Mouse (Mus musculus) cerebellum, adult 9-10 months (tissue): ENCODE measurements at regions not wholly inside any gene's neighbourhood (a gene's known extent, or its start where the extent isn't known, plus 50 kb on each side); places are given as distances from the start of the nearest gene placed in this dataset.

ENCODE experiments used
- DNase-seq: peaks from one replicate; pipeline ENCODE4 v3.0.0; 2022

GRCm38 (mm10) chr10:125896646-125897045, 69.3 kb upstream of the Lrig3 start:
- no peak for DNase-seq

- no peak for DNase-seq
Measured at GRCm38 (mm10) chr10:125899504-125899903, 66.5 kb upstream of the Lrig3 start.

- DNase-seq = no peak
Measured at GRCm38 (mm10) chr10:125900562-125900961, 65.4 kb upstream of the Lrig3 start.

GRCm38 (mm10) chr10:125902668-125903067, 63.3 kb upstream of the Lrig3 start:
- no peak for DNase-seq

GRCm38 (mm10) chr10:125912207-125912606, 53.8 kb upstream of the Lrig3 start:
- no peak for DNase-seq
